Mouse (Mus musculus) heart, postnatal 0 days (tissue): Measurements from ENCODE around the gene Adgrf2.

Experiments used
- CTCF ChIP-seq: IDR thresholded peaks from 2 replicates; pipeline ENCODE4 v1.5.1; 2016; ENCODE audit warnings: antibody characterized with exemption, control low read depth, low read depth
- EP300 ChIP-seq: IDR thresholded peaks from 2 replicates; pipeline ENCODE4 v1.6.1; 2016; ENCODE audit warnings: antibody characterized with exemption, low read depth

DNA sequence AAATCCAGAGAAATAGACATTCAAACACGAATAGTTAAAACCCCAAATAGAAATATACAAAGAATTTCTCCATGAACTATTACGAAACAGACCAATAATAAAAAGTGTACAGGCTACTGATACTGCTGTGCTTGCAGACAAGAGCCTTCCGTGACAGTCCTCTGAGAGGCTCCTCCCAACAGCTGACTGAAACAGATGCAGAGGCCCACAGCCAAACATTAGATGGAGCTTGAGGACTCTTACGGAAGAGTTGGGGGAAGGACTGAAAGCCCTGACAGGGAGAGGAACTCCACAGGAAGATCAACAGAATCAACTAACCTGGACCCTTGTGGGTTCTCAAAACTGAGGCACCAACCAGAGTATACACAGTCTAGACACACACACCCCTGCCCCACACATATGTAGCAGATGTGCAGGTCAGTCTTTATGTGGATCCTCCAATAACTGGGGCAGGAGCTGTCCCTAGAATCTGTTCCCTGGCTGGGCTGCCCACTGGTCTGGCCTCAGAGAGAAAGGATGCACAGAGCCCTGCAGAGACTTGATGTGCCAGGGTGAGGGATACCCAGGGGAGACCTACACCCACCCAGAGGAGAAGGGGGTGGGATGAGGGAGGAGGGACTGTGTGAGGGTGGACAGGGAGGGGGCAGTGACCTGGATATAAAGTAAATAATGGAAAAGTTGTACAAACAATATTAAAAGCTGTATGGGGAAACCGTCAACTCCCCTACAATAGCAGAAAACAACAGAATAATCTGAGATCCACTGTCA lies 46.9 kb upstream of the Adgrf2 start:
- TF ChIP-seq CTCF (no peak), EP300 (no peak)
